Mouse (Mus musculus) stomach, embryonic 15.5 days (tissue): ENCODE measurements around the gene Lmna. TPM values are rescaled to one million over a fixed set of nuclear protein-coding genes. Genes with fewer than 3 reads are reported as not detected.

Experiments
- ATAC-seq: fragments of 200-750 bp; cut with Nextera tagmentation; 2 replicates; pipeline ENCODE4 v1.8.0; 2017; ENCODE audit warnings: low read depth, moderate number of reproducible peaks, moderate TSS enrichment; ENCODE audit not compliant: insufficient read depth, low FRiP score
- H3K27ac ChIP-seq: fragments of 300-500 bp; sonication (generic); 2 replicates; pipeline ENCODE4 v1.5.1; 2015; ENCODE audit warnings: mild to moderate bottlenecking, inconsistent platforms
- H3K27me3 ChIP-seq: fragments of 300-500 bp; sonication (generic); replicated peaks from 2 replicates; pipeline ENCODE4 v1.6.1; 2015; ENCODE audit warnings: inconsistent platforms
- H3K36me3 ChIP-seq: fragments of 300-500 bp; sonication (generic); 2 replicates; pipeline ENCODE4 v1.6.1; 2015; ENCODE audit warnings: inconsistent platforms
- H3K4me1 ChIP-seq: fragments of 300-500 bp; sonication (generic); 2 replicates; pipeline ENCODE4 v1.6.1; 2015; ENCODE audit warnings: inconsistent platforms
- H3K4me2 ChIP-seq: fragments of 300-500 bp; sonication (generic); 2 replicates; pipeline ENCODE4 v1.6.1; 2015; ENCODE audit warnings: mild to moderate bottlenecking, inconsistent platforms
- H3K4me3 ChIP-seq: fragments of 300-500 bp; sonication (generic); replicated peaks from 2 replicates; pipeline ENCODE4 v1.5.1; 2015; ENCODE audit warnings: inconsistent platforms
- H3K9ac ChIP-seq: fragments of 300-500 bp; sonication (generic); 2 replicates; pipeline ENCODE4 v1.6.1; 2015; ENCODE audit warnings: inconsistent platforms
- H3K9me3 ChIP-seq: fragments of 300-500 bp; sonication (generic); 2 replicates; pipeline ENCODE4 v1.6.1; 2016; ENCODE audit warnings: inconsistent platforms
- WGBS: fragments of 180-500 bp; shearing (Covaris S2); methylation state at CpG from one replicate; pipeline ENCODE4 v1.1.7; 2015; 5-methylcytosine and 5-hydroxymethylcytosine counted together
- polyA plus RNA-seq: library from polyadenylated mRNA; unstranded; fragments of >200 nt; fragmentation: Nextera tagmentation; extraction: Ambion mirVana; gene quantifications from 2 replicates; pipeline ENCODE4 v1.2.1, GENCODE M21; 2015

Gene Lmna
- polyA plus RNA-seq, 1 experiment from 2014 or later, result 214 TPM

DNA sequence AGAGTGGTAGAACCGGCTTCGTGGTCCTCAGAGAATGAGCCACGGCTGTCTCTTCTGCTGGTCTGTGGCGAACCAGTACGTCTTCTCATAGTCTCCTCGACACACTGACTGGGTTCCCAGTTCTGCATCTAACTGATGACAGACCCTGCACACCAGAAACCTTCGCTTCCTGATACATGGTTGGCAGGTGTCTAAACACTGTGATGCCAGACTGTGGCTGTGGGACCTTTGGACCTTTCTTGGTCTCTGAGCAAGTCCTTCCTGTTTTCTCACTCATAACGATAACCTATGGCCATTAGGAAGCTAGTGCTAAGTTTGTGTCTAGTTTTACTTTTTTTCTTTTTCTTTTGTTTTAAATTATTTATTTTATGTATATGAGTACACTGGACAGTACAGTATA, 61.3 kb downstream of the Lmna start:
- H3K4me2 ChIP-seq, result no peak overlapping the region
- peak overlapping the region; percentile 48; the same call in 1 of the 2 replicates for H3K27ac ChIP-seq
- 80% methylated on average over 8 of the region's 8 CpGs for WGBS
- no peak overlapping the region for H3K9ac ChIP-seq
- no peaks in the 10 kb centered on the region for H3K27me3 ChIP-seq
- H3K4me3 ChIP-seq, result no peak overlapping the region
- H3K9me3 ChIP-seq, result no peaks in the 10 kb centered on the region
- H3K4me1 ChIP-seq, result peaks cover 29% of the 10 kb centered on the region
- ATAC-seq, result no peak
- no peaks in the 10 kb centered on the region; the same call in 1 of the 2 replicates for H3K36me3 ChIP-seq

DNA sequence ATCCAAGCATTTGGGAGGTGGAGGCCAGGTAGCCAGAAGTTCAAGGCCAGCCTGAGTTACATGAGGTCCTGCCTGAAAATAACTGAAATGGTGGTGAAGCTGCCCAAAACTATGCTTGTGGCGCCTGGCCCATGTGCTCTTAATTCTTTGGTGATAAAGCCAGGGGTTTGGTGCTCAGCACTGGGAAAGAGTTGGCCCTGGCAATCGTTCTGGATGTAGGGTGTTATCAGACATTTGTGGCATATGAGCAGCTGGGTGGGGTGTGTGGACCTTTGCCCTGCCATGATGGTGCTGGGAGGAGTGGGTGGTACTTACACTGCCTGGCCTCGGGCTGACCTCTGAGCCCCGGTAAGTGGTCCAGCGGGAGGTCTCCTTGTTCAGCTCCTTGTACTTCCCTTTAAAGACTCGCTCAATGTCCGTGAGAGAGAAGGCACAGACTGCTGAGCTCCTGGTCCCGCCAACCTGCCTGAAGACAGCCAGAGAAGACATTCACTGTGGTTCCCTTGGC, 62.0 kb downstream of the Lmna start:
- Histone ChIP-seq H3K9ac (no peak overlapping the region), H3K36me3 (no peaks in the 10 kb centered on the region; the same call in 1 of the 2 replicates), H3K9me3 (no peaks in the 10 kb centered on the region), H3K27me3 (no peaks in the 10 kb centered on the region), H3K27ac (peak overlapping the region; percentile 48; the same call in 1 of the 2 replicates), H3K4me3 (no peak overlapping the region), H3K4me2 (no peak overlapping the region), H3K4me1 (peaks cover 29% of the 10 kb centered on the region)
- ATAC-seq, result no peak
- WGBS, result 57% methylated on average over 8 of the region's 8 CpGs

DNA sequence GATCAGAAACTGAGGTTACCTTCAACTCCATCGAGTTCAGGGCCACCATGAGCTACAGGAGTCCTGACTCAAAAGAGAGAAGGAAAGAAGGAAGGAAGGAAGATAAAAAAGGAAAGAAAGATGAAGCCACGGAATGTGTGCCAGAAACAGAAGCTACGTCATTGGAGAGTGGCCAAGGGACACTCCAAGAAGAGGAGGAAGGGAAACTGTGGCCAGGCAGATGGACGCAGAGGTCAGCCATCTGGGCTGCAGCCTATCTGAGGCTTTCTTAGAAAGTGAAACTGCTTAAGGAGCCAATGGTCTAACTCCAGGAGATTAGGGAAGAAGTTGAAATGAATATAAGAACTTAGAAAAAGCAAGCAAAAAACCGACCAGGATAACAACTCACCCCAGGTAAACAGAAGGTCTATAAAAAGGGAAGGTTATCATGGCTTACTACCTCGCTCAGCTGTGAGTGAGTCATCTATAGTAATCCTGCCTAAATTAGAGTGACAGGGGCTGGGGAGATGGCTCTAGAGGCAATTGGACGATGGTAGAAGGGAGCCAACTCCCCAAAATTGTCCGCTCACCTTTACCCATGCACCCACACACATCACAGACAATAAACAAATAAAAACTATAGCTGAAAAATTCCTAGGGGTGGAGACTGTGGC, 63.2 kb downstream of the Lmna start:
- Histone ChIP-seq H3K9me3 (no peaks in the 10 kb centered on the region), H3K27ac (peak overlapping the region; percentile 31; the same call in 1 of the 2 replicates), H3K4me3 (no peak overlapping the region), H3K4me2 (no peak overlapping the region), H3K4me1 (peaks cover 29% of the 10 kb centered on the region), H3K9ac (no peak overlapping the region), H3K36me3 (no peaks in the 10 kb centered on the region; the same call in 1 of the 2 replicates), H3K27me3 (no peaks in the 10 kb centered on the region)
- ATAC-seq, result no peak
- WGBS, result 56% methylated on average over 8 of the region's 8 CpGs

DNA sequence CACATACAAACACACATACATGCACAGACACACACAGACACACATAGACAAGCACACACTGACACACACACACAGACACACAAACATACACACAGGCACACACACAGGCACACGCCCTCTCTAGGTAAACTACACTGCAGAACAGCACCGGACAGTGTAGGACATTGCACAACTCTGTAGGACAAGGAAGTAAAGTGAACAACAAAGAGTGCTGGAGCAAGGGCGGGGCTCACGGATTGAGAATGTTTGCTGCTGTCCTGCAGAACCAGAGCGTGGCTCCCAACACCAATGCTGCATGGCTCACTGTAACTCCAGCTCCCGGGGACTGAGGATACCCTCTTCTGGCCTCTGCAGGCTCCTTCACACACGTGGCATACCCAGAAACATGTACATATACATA, 66.9 kb downstream of the Lmna start:
- 54% methylated on average over 7 of the region's 7 CpGs for WGBS
- Histone ChIP-seq H3K4me3 (no peak overlapping the region), H3K4me2 (no peak overlapping the region), H3K4me1 (peaks cover 14% of the 10 kb centered on the region), H3K27me3 (no peaks in the 10 kb centered on the region), H3K9me3 (no peaks in the 10 kb centered on the region), H3K36me3 (no peaks in the 10 kb centered on the region; the same call in 1 of the 2 replicates), H3K27ac (no peak overlapping the region), H3K9ac (no peak overlapping the region)
- ATAC-seq, result peak; percentile 75

DNA sequence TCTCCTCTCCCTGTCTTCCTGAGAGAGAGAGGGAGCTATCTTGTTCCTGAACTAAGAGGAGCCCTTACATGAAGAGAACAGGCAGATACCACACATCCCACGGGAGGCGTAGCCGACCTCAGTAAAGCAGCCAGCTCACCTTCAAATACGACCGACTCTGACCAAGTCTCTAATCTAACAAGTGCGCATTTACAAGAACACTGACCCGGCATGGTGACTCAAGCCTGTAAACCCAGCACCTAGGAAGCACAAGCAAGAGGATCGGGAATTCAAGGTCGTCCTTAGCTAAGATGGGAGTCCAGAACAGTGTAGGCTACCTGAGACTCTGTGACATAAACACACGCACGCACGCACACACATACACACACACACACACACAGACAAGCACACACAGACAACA, 67.3 kb downstream of the Lmna start:
- H3K9ac ChIP-seq, result no peak overlapping the region
- no peaks in the 10 kb centered on the region for H3K27me3 ChIP-seq
- 72% methylated on average over 12 of the region's 12 CpGs for WGBS
- ATAC-seq, result no peak
- no peak overlapping the region for H3K4me3 ChIP-seq
- no peaks in the 10 kb centered on the region for H3K9me3 ChIP-seq
- peaks cover 16% of the 10 kb centered on the region for H3K4me1 ChIP-seq
- H3K4me2 ChIP-seq, result no peak overlapping the region
- no peaks in the 10 kb centered on the region; the same call in 1 of the 2 replicates for H3K36me3 ChIP-seq
- H3K27ac ChIP-seq, result no peak overlapping the region

DNA sequence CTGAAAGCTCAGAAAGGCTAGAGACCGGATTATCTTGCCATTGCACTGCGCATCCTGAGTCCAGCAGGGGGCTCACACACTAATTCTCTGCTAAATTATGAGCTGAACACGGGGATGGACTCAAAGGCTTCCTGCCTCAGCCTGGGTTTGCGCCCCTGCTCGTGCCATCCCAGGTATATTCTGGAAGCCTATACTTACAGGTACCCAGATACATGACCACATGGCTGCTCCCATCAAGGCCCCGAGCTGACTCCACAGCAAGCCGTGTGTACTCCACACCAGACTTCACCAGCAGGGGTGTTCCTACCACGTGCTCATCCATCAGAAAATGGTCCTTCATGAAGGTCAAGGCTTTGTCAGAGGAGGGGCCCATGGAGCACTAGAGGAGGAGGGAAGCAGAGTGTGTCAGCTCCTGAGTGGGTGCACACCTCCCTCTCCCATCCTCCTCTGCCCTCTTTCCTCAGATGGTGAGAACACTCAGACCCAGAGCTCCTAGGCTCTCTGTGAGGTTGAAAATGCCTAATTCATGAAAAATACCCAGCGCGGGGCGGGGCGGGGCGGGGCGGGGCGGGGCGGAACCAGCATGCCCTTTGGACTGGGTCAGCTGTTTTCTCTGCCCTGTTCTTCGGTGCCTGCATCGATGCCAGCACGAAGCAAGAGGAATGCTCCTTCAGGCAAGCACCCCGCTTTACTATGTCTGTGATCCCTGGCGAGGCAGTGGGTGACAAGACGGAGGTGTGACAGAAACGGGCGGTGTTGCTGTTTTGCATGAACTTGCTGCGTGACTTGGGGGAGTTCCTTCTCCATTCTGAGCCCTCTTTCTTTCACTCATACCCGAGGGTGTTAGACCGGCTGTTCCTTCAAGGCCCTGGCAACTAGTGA, 69.0 kb downstream of the Lmna start:
- H3K4me3 ChIP-seq, result no peak overlapping the region
- no peaks in the 10 kb centered on the region for H3K27me3 ChIP-seq
- ATAC-seq, result no peak
- H3K4me2 ChIP-seq, result peak overlapping the region; percentile 38
- WGBS, result 18% methylated on average over 27 of the region's 27 CpGs
- no peaks in the 10 kb centered on the region; the same call in 1 of the 2 replicates for H3K36me3 ChIP-seq
- H3K9ac ChIP-seq, result no peak overlapping the region
- no peaks in the 10 kb centered on the region for H3K9me3 ChIP-seq
- peaks cover 18% of the 10 kb centered on the region for H3K4me1 ChIP-seq
- H3K27ac ChIP-seq, result no peak overlapping the region

DNA sequence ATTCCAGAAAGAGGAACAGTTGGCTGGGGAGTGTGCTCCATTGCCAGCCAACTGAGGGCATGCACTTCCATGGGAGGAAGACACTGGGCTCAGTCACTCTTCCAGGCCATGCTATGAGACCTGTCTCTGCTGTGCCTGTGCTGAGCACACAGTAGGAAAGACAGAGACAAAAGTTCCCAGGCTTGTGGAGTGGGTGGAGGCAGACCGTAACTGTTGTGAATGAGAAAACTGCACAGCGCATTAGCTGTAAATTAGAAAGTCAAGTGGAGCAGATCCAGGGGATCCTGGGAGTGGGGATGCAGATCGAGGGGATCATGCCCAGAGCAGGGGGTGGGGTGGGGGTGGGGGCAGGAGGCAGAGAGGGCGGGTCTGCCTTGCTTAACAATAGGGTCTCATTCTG, 70.2 kb downstream of the Lmna start:
- Histone ChIP-seq H3K27me3 (no peaks in the 10 kb centered on the region), H3K9me3 (no peaks in the 10 kb centered on the region), H3K36me3 (no peaks in the 10 kb centered on the region), H3K4me1 (peaks cover 18% of the 10 kb centered on the region), H3K4me3 (no peak overlapping the region), H3K9ac (no peak overlapping the region), H3K27ac (no peak overlapping the region), H3K4me2 (no peak overlapping the region)
- 68% methylated on average over 4 of the region's 4 CpGs for WGBS
- ATAC-seq, result no peak

DNA sequence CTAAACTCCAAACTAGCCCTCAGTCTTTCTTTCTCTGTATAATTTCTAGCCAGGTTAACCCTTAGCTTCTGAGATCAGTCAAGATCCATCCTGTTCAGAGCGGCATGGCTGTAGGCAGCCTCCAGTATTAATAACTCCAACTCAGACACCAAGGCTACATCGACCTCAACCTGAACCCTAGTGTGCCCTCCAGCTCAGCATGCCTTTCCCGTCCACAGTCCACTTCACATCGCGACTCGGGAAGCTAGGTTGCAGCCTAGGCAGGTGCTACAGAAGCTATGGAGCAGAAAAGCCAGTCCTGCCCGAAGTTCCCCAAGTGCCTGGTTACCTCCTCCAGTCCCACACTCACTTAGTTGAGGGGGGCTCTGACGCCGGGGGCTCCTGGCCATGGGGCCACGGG, 72.3 kb downstream of the Lmna start:
- no peaks in the 10 kb centered on the region for H3K9me3 ChIP-seq
- no peak for ATAC-seq
- H3K9ac ChIP-seq, result no peak overlapping the region
- H3K27me3 ChIP-seq, result no peaks in the 10 kb centered on the region
- WGBS, result 71% methylated on average over 10 of the region's 10 CpGs
- no peaks in the 10 kb centered on the region for H3K36me3 ChIP-seq
- H3K4me2 ChIP-seq, result no peak overlapping the region
- H3K4me1 ChIP-seq, result peaks cover 18% of the 10 kb centered on the region
- H3K27ac ChIP-seq, result no peak overlapping the region
- no peak overlapping the region for H3K4me3 ChIP-seq

DNA sequence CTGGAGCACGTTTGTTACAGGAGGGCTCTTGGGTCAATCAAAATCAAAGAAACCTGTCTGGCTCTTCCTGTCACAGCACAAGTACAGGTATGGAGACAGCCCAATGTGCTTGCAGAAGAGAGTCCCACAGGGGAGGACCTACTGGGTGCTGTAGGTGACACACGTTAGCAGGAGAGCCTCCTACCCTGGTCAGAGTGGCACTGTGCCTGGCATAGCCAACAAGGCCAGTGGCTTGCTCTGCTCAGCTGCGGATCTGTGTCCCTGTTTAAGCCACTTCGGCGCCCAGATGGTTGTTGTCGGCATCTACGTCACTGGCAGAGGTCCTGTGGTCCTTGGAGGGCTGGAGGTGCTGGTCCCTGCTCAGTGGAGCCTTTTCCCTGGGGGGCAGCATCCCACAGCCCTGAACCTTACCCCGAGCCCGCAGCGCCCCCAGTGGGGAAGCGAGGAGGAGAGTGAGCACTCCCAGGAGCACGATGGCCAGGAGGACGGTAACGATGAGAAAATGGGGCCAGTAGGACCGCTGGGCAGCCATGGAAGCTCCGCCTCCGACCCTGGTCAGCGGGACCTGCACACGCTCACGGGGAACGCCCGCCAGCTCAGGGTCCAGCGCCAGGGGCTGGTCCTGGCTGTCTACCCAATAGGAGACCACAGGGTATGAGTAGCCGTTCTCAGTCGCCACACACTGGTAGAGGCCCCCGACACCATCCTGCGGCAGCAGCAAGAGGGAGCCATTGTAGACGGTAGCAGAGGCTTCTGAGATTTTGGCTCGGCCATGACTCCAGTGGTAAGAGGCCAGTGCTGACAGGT, 73.2 kb downstream of the Lmna start:
- Histone ChIP-seq H3K9me3 (no peaks in the 10 kb centered on the region), H3K36me3 (no peaks in the 10 kb centered on the region), H3K4me2 (peak overlapping the region; percentile 58), H3K9ac (no peak overlapping the region), H3K27me3 (no peaks in the 10 kb centered on the region), H3K27ac (no peak overlapping the region), H3K4me1 (peaks cover 18% of the 10 kb centered on the region), H3K4me3 (peak overlapping the region; percentile 32)
- 12% methylated on average over 29 of the region's 29 CpGs for WGBS
- ATAC-seq, result peak; percentile 65

DNA sequence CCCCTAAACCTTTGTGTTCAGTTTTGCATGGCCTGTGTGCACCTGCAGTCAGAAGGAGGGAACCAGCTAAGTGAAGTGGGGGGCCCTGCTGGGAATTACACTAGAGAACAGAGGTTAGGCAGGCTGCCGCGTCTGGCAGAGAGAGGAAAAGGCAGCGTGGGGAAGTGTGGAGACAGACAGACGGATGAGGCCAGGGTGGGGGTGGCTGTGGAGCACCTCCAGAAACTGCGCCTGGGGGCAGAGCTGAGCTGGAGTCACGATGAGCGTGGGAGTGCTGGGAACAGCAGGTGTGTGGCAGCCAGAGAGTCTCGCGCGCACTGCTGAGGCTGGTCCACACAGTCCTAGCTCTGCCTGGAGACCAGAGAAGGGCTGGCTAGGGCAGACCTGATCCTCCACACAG, 74.2 kb downstream of the Lmna start:
- 64% methylated on average over 10 of the region's 10 CpGs for WGBS
- H3K27ac ChIP-seq, result no peak overlapping the region

More for the DNA sequence above, 74.2 kb downstream of the Lmna start:
- no peak overlapping the region for H3K4me3 ChIP-seq
- no peak overlapping the region for H3K4me2 ChIP-seq
- H3K4me1 ChIP-seq, result peaks cover 15% of the 10 kb centered on the region
- 0 out of 2 replicates have a peak, but pooled peaks have one; percentile 37 for ATAC-seq
- no peaks in the 10 kb centered on the region for H3K9me3 ChIP-seq
- H3K36me3 ChIP-seq, result no peaks in the 10 kb centered on the region
- no peaks in the 10 kb centered on the region for H3K27me3 ChIP-seq
- H3K9ac ChIP-seq, result no peak overlapping the region
